Mouse (Mus musculus): ENCODE results near the gene A930018P22Rik.

Gene A930018P22Rik

DNA sequence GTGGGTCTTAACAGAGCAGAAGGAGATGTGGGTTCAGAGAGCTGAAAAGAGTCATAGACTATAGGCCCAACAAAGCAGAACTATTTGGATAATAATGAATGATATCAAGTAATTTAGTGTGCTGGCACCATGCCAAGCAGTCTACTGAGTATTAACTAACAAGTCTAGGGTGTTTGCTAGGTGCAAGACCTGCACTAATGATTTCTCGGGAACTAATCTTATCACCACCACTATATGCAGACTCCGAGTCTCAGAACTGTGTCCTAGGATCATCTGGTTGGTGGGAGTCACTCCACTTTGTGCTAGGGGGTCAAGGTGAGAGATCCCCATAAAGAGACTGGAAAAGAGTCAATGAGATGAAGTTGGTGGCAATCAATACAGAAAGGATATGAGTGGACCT is 43.1 kb downstream of the A930018P22Rik start:
- no peak for DNase-seq

DNA sequence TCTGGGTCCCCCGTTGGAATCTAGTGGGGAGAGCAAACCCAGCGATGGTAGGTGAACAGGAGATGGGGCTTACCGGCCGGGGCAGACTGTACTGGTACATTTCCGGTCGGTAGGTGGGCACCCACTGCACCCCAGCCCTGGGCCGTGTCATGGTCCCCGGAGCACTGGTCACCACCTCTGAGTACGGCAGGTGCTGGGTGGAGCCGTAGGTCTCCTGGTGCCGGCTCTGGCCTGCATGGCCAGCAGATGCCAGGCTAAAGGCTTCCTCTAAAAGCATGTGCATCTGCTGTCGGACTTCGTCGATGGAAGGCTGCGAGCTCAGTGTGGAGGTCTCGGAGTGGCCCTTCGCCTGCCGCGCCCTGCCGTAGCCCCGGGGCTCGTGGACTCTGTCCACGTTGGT is 45.2 kb downstream of the A930018P22Rik start:
- no peak for DNase-seq

DNA sequence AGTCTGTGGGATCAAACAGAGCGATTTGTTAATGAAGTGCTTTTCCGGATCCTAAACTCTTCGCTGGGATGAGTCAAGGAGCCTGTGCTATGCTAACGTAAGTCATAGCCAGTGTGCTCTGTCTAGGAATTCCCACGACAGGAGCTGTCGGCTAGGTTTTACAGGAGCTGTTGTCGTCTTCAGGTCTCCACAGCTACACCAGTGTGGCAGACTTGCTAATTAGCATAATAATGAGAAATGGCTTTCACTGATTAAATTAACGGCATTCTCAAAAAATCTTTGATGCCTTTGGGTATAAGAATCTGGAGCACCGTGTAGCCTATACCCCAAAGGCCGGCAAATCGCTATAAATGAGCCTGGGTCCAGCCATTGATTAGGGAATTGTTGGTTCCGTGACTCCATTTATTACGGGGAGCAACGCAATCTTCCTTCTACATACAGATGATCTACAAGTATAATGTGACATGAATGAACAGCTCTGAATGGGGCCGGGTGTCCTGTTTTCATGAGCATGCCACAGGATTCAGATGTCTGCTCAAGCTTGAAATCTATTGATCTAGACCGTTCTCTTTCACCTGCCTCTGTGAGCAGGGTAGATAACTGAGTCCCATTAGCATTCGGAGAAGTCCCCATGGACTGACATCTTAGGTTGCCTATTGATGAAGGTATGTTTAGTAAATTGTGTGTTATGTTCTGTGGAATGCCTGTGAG is 45.8 kb downstream of the A930018P22Rik start:
- DNase-seq = no peak

DNA sequence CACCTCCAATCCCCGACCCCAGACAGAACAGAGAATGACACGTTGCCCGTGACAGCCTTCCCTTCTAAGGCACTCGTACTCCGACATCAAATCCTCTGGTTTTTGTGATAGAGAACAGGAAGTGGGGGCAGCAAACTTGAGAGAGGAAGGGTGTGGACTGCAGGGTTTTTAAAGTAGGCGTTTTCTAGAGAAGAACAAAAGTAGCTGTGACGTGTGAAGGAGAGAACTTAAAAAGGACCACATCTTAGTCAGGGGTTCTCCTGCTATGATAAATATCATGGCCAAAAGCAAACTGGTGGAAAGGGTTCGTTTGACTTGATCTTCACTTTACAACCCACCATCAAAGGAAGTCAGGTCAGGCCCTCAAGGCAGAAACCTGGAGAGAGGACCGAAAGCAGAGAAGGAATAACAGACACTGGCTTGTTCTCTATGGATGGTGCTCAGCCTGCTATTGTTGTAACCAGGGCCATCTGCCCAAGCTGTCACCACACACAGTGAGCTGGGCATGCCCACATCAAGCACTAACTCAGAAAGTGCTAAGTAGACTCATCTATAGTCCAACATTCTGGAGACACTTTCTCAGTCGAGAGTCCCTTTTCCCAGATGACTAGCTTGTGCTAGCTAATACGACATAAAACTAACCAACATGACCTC is 50.3 kb downstream of the A930018P22Rik start:
- no peak for DNase-seq

DNA sequence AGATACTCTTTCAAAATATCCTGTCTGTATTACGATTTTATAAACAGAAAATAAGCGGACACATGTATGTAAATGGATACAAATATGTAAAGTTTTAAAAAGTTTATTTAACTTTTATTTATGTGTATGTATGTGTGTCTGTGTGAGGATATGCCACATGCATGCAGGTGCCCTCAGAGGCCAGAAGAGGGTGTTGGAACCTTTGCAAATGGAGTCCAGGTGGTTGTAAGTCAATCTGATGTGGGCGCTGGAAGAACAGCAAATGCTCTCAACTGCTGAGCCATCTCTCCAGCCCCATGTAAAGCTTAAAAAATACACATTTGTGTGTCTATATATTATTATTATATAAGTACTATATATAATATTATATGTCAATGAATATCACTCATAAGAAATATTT is 50.9 kb downstream of the A930018P22Rik start:
- DNase-seq = no peak
